Mouse (Mus musculus): ENCODE measurements around the gene Lbp. TPM values are rescaled to one million over a fixed set of nuclear protein-coding genes. Genes with fewer than 3 reads are reported as not detected.

Gene Lbp
- polyA plus RNA-seq, 1 experiment = 8.8 TPM

- no peaks in the 10 kb centered on the region for H3K36me3 ChIP-seq (replicated peaks; ENCODE audit: low read length)
- H3K27me3 ChIP-seq (replicated peaks) = peaks cover 38% of the 10 kb centered on the region
- peaks cover 27% of the 10 kb centered on the region for H3K9me3 ChIP-seq
- H3K4me1 ChIP-seq = no peaks in the 10 kb centered on the region
- TF ChIP-seq GATA1 (IDR thresholded peaks at IDR 0.05; ENCODE audit: borderline replicate concordance, low read length) (no peak), FLI1 (IDR thresholded peaks at IDR 0.05; ENCODE audit: low read length) (no peak)
- no peak overlapping the region for H3K4me3 ChIP-seq (replicated peaks)
These were observed 6.6 kb upstream of the Lbp start for GRCm38 (mm10) chr2:158299731-158300130.

- Histone ChIP-seq H3K36me3 (replicated peaks; ENCODE audit: low read length) (no peaks in the 10 kb centered on the region), H3K4me1 (peaks cover 24% of the 10 kb centered on the region), H3K27me3 (replicated peaks) (peaks cover 32% of the 10 kb centered on the region), H3K4me3 (replicated peaks) (no peak overlapping the region), H3K9me3 (peaks cover 33% of the 10 kb centered on the region)
- TF ChIP-seq GATA1 (IDR thresholded peaks at IDR 0.05; ENCODE audit: borderline replicate concordance, low read length) (no peak), FLI1 (IDR thresholded peaks at IDR 0.05; ENCODE audit: low read length) (no peak)
These were observed 3.5 kb upstream of the Lbp start for GRCm38 (mm10) chr2:158302807-158303206.

GRCm38 (mm10) chr2:158306696-158307049, 380 bp downstream of the Lbp start:
- TF ChIP-seq GATA1 (IDR thresholded peaks at IDR 0.05; ENCODE audit: borderline replicate concordance, low read length) (no peak), FLI1 (IDR thresholded peaks at IDR 0.05; ENCODE audit: low read length) (no peak)
- Histone ChIP-seq H3K9me3 (peaks cover 29% of the 10 kb centered on the region), H3K4me1 (peaks cover 28% of the 10 kb centered on the region), H3K4me3 (replicated peaks) (peak overlapping the region; percentile 75), H3K27me3 (replicated peaks) (peaks cover 37% of the 10 kb centered on the region), H3K36me3 (replicated peaks; ENCODE audit: low read length) (no peaks in the 10 kb centered on the region)

- Histone ChIP-seq H3K4me1 (peaks cover 28% of the 10 kb centered on the region), H3K9me3 (peaks cover 16% of the 10 kb centered on the region), H3K27me3 (replicated peaks) (peaks cover 36% of the 10 kb centered on the region), H3K36me3 (replicated peaks; ENCODE audit: low read length) (no peaks in the 10 kb centered on the region), H3K4me3 (replicated peaks) (no peak overlapping the region)
- TF ChIP-seq GATA1 (IDR thresholded peaks at IDR 0.05; ENCODE audit: borderline replicate concordance, low read length) (no peak), FLI1 (IDR thresholded peaks at IDR 0.05; ENCODE audit: low read length) (no peak)
These were observed 2.0 kb downstream of the Lbp start for GRCm38 (mm10) chr2:158308276-158308675.

GRCm38 (mm10) chr2:158313089-158313488, 6.8 kb downstream of the Lbp start:
- H3K4me1 ChIP-seq = peaks cover 4% of the 10 kb centered on the region; the same call in 1 of the 2 replicates
- TF ChIP-seq FLI1 (IDR thresholded peaks at IDR 0.05; ENCODE audit: low read length) = no peak
- no peak for TF ChIP-seq GATA1 (IDR thresholded peaks at IDR 0.05; ENCODE audit: borderline replicate concordance, low read length)
- H3K36me3 ChIP-seq (replicated peaks; ENCODE audit: low read length) = no peaks in the 10 kb centered on the region
- H3K9me3 ChIP-seq = no peaks in the 10 kb centered on the region
- no peak overlapping the region for H3K4me3 ChIP-seq (replicated peaks)
- peaks cover 29% of the 10 kb centered on the region for H3K27me3 ChIP-seq (replicated peaks)

GRCm38 (mm10) chr2:158316371-158316770, 10.1 kb downstream of the Lbp start:
- Histone ChIP-seq H3K4me3 (replicated peaks) (peak overlapping the region; percentile 64), H3K9me3 (no peaks in the 10 kb centered on the region), H3K27me3 (replicated peaks) (peaks cover 26% of the 10 kb centered on the region), H3K4me1 (no peaks in the 10 kb centered on the region; the same call in 1 of the 2 replicates), H3K36me3 (replicated peaks; ENCODE audit: low read length) (no peaks in the 10 kb centered on the region)
- no peak for TF ChIP-seq GATA1 (IDR thresholded peaks at IDR 0.05; ENCODE audit: borderline replicate concordance, low read length)
- TF ChIP-seq FLI1 (IDR thresholded peaks at IDR 0.05; ENCODE audit: low read length) = no peak

- Histone ChIP-seq H3K27me3 (replicated peaks) (peaks cover 27% of the 10 kb centered on the region), H3K9me3 (no peaks in the 10 kb centered on the region), H3K4me1 (no peaks in the 10 kb centered on the region; the same call in 1 of the 2 replicates), H3K4me3 (replicated peaks) (no peak overlapping the region), H3K36me3 (replicated peaks; ENCODE audit: low read length) (no peaks in the 10 kb centered on the region)
- TF ChIP-seq GATA1 (IDR thresholded peaks at IDR 0.05; ENCODE audit: borderline replicate concordance, low read length) = no peak
These were observed 10.7 kb downstream of the Lbp start for GRCm38 (mm10) chr2:158317026-158317425.

GRCm38 (mm10) chr2:158321596-158321995, 15.3 kb downstream of the Lbp start:
- peaks cover 22% of the 10 kb centered on the region for H3K27me3 ChIP-seq (replicated peaks)
- TF ChIP-seq GATA1 (IDR thresholded peaks at IDR 0.05; ENCODE audit: borderline replicate concordance, low read length) (no peak), FLI1 (IDR thresholded peaks at IDR 0.05; ENCODE audit: low read length) (no peak)
- no peaks in the 10 kb centered on the region; the same call in 1 of the 2 replicates for H3K4me1 ChIP-seq
- H3K4me3 ChIP-seq (replicated peaks) = no peak overlapping the region
- no peaks in the 10 kb centered on the region for H3K36me3 ChIP-seq (replicated peaks; ENCODE audit: low read length)
- H3K9me3 ChIP-seq = no peaks in the 10 kb centered on the region

- no peak for TF ChIP-seq GATA1 (IDR thresholded peaks at IDR 0.05; ENCODE audit: borderline replicate concordance, low read length)
- no peak for TF ChIP-seq FLI1 (IDR thresholded peaks at IDR 0.05; ENCODE audit: low read length)
- H3K4me1 ChIP-seq = no peaks in the 10 kb centered on the region
- H3K27me3 ChIP-seq (replicated peaks) = peaks cover 25% of the 10 kb centered on the region
- no peaks in the 10 kb centered on the region for H3K36me3 ChIP-seq (replicated peaks; ENCODE audit: low read length)
- H3K4me3 ChIP-seq (replicated peaks) = no peak overlapping the region
- H3K9me3 ChIP-seq = no peaks in the 10 kb centered on the region
These were observed 16.6 kb downstream of the Lbp start for GRCm38 (mm10) chr2:158322845-158323244.

GRCm38 (mm10) chr2:158324531-158325190, 18.4 kb downstream of the Lbp start:
- Histone ChIP-seq H3K4me1 (no peaks in the 10 kb centered on the region), H3K27me3 (replicated peaks) (peaks cover 21% of the 10 kb centered on the region), H3K9me3 (no peaks in the 10 kb centered on the region), H3K36me3 (replicated peaks; ENCODE audit: low read length) (no peaks in the 10 kb centered on the region), H3K4me3 (replicated peaks) (no peak overlapping the region)
- TF ChIP-seq FLI1 (IDR thresholded peaks at IDR 0.05; ENCODE audit: low read length) (no peak), GATA1 (IDR thresholded peaks at IDR 0.05; ENCODE audit: borderline replicate concordance, low read length) (no peak)

Data from megakaryocyte, embryonic 14.5 days (primary cell).